Comparison of ENCODE assay signal across 18 mouse cellular contexts in the genomic region with DNA sequence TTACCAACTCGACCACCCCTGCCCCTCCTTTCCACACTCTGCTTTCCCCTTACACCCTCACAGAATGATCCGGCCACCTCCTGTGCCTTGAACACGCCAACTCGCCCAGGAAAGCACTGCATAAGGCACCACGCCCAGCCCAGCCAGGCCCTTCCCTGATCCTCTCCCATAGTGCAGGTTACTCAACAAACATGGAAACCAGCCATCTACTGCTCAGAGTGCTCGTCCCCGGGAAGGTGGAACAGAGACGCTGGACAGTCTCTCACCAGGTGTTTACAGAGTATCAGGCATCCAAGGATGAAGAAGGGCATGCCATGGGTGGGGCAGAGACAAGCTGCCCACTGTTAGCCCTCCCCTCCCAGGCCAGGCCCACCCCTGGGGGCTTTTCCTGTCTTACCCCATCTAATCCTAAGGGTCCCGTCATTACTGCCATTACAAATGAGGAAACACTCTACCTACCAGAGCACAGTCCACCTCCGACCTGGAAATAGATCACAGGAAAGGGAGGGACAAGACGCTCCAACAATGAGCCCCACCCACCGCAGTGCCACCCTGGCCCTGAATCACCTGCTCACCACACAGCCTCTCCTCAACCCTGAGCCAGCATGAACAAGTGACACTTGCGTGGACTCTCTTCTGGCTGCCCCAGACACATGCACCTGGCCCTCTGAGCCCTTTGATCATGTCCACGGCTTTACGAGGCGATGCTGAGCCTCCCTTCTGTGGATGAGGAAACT. TPM values are rescaled to one million over a fixed set of nuclear protein-coding genes. Genes with fewer than 3 reads are reported as not detected.
DNase-seq lines count a peak whose midpoint lies in the region; ATAC-seq and TF ChIP-seq lines count a peak whose summit lies in the region.
"Had no signal": no experiment of that assay in that cellular context is flagged by ENCODE, and none has a peak within 500 bp of the region (broad histone marks: within the 10 kb centered on the region; RNA-seq: fewer than 3 reads in every experiment).

No protein-coding gene starts in this region.

- intact Hi-C loops in left cerebral cortex, adult 2 months (cut with DNase I), result no loop called here

- H3K27me3 ChIP-seq in liver, embryonic 13.5 days, result no peaks in the 10 kb centered on the region
- no peaks in the 10 kb centered on the region for H3K27me3 ChIP-seq in liver, embryonic 12.5 days (replicated peaks)
- no peaks in the 10 kb centered on the region for H3K27me3 ChIP-seq in E14TG2a.4 (ENCODE audit: insufficient read depth, low read length)
- H3K27me3 ChIP-seq: embryonic facial prominence, embryonic 12.5 days; forebrain, embryonic 13.5 days; hindbrain, embryonic 15.5 days; limb, embryonic 15.5 days; neural tube, embryonic 15.5 days; Patski had no signal

- H3K4me3 ChIP-seq in liver, embryonic 13.5 days (replicated peaks), result no peak overlapping the region
- H3K4me3 ChIP-seq in liver, embryonic 12.5 days, result no peak overlapping the region
- H3K4me3 ChIP-seq in E14TG2a.4 (replicated peaks; ENCODE audit: low read length), result 0 out of 2 replicates have a peak overlapping the region, but pooled peaks have one; percentile 32
- H3K4me3 ChIP-seq in left cerebral cortex, adult 2 months, result no peak overlapping the region
- H3K4me3 ChIP-seq: embryonic facial prominence, embryonic 12.5 days; forebrain, embryonic 13.5 days; heart, adult 2 months; hindbrain, embryonic 15.5 days; layer of hippocampus, adult 2 months; limb, embryonic 15.5 days; neural tube, embryonic 15.5 days had no signal

- DNase-seq in liver, embryonic 13.5 days, result no peak
- peak; percentile 61 for DNase-seq in cerebellum, adult 9-11 months
- peak; percentile 63 for DNase-seq in lung, postnatal 36 days
- DNase-seq in thymus, postnatal 14 days, result no peak
- no peak for DNase-seq in right cerebral cortex, postnatal 10 days (ENCODE audit: low spot score in 2 of 2)
- DNase-seq in left cerebral cortex, adult 2 months (ENCODE audit: extremely low spot score in 1 of 2, low spot score in 2 of 2), result no peak
- DNase-seq: midbrain, embryonic 14.5 days; right cerebral cortex, postnatal 25 days had no signal

- H3K9me3 ChIP-seq in liver, embryonic 13.5 days (replicated peaks), result no peaks in the 10 kb centered on the region
- no peaks in the 10 kb centered on the region for H3K9me3 ChIP-seq in liver, embryonic 12.5 days (replicated peaks)
- H3K9me3 ChIP-seq in E14TG2a.4 (ENCODE audit: low read length), result no peaks in the 10 kb centered on the region
- H3K9me3 ChIP-seq: embryonic facial prominence, embryonic 12.5 days; forebrain, embryonic 13.5 days; hindbrain, embryonic 15.5 days; limb, embryonic 15.5 days; neural tube, embryonic 15.5 days had no signal

- H3K4me2 ChIP-seq in liver, embryonic 13.5 days, result no peak overlapping the region; the same call in 1 of the 2 replicates
- H3K4me2 ChIP-seq in liver, embryonic 12.5 days, result no peak overlapping the region
- H3K4me2 ChIP-seq: embryonic facial prominence, embryonic 12.5 days; forebrain, embryonic 13.5 days; hindbrain, embryonic 15.5 days; limb, embryonic 15.5 days; neural tube, embryonic 15.5 days had no signal

- ATAC-seq in liver, embryonic 13.5 days (ENCODE audit: low read depth), result no peak
- no peak for ATAC-seq in liver, embryonic 12.5 days
- ATAC-seq: forebrain, embryonic 13.5 days; Patski had no signal

- 77% methylated on average over 16 of the region's 16 CpGs for whole genome bisulfite sequencing in liver, embryonic 13.5 days (ENCODE audit: insufficient replicate concordance)
- 77% methylated on average over 16 of the region's 16 CpGs for WGBS in liver, embryonic 12.5 days (ENCODE audit: insufficient replicate concordance)

- TF ChIP-seq CTCF in E14TG2a.4 (conservative IDR thresholded peaks at IDR 0.05; ENCODE audit: low read length), result no peak
- no peak for TF ChIP-seq CTCF in left cerebral cortex, adult 2 months (IDR thresholded peaks at IDR 0.05)

- H3K27ac ChIP-seq in liver, embryonic 13.5 days, result peak overlapping the region; percentile 93
- H3K27ac ChIP-seq in liver, embryonic 12.5 days, result no peak overlapping the region; the same call in 1 of the 2 replicates
- H3K27ac ChIP-seq in left cerebral cortex, adult 2 months, result no peak overlapping the region
- H3K27ac ChIP-seq: embryonic facial prominence, embryonic 12.5 days; forebrain, embryonic 13.5 days; heart, adult 2 months; hindbrain, embryonic 15.5 days; layer of hippocampus, adult 2 months; limb, embryonic 15.5 days; neural tube, embryonic 15.5 days had no signal

- H3K36me3 ChIP-seq in liver, embryonic 13.5 days, result peaks cover 100% of the 10 kb centered on the region
- H3K36me3 ChIP-seq in liver, embryonic 12.5 days, result peaks cover 99% of the 10 kb centered on the region
- H3K36me3 ChIP-seq in E14TG2a.4 (ENCODE audit: insufficient read depth, low read length), result peaks cover 90% of the 10 kb centered on the region

- peaks cover 74% of the 10 kb centered on the region for H3K4me1 ChIP-seq in liver, embryonic 13.5 days (replicated peaks)
- peaks cover 72% of the 10 kb centered on the region for H3K4me1 ChIP-seq in liver, embryonic 12.5 days
- H3K4me1 ChIP-seq in E14TG2a.4 (replicated peaks; ENCODE audit: low read depth, low read length), result peaks cover 77% of the 10 kb centered on the region
- H3K4me1 ChIP-seq: embryonic facial prominence, embryonic 12.5 days; forebrain, embryonic 13.5 days; hindbrain, embryonic 15.5 days; limb, embryonic 15.5 days; neural tube, embryonic 15.5 days had no signal

- H3K9ac ChIP-seq in liver, embryonic 13.5 days, result no peak overlapping the region
- H3K9ac ChIP-seq in liver, embryonic 12.5 days, result no peak overlapping the region
- H3K9ac ChIP-seq: embryonic facial prominence, embryonic 12.5 days; forebrain, embryonic 13.5 days; hindbrain, embryonic 15.5 days; limb, embryonic 15.5 days; neural tube, embryonic 15.5 days had no signal

RNA-seq across cellular contexts. Expression of gene Dedd2, which starts 14.2 kb away (rescaled TPM):
- polyA plus RNA-seq in liver, embryonic 13.5 days (2015; fragmentation: Nextera tagmentation; extraction: Ambion mirVana), result 27.0 and 27.6 TPM in 2 replicates
- polyA plus RNA-seq in liver, embryonic 12.5 days (2016; fragmentation: Nextera tagmentation; extraction: Ambion mirVana), result 31.4 and 33.4 TPM in 2 replicates
- 10 to 100 TPM; 23.9 to 26.3 TPM for total RNA-seq in left cerebral cortex, adult 2 months (2021)

RNA-seq across cellular contexts. Expression of gene Zfp526, which starts 15.0 kb away (rescaled TPM):
- polyA plus RNA-seq in liver, embryonic 13.5 days (2015; fragmentation: Nextera tagmentation; extraction: Ambion mirVana), result 2.0 and 2.1 TPM in 2 replicates
- polyA plus RNA-seq in liver, embryonic 12.5 days (2016; fragmentation: Nextera tagmentation; extraction: Ambion mirVana), result 2.3 and 2.8 TPM in 2 replicates
- total RNA-seq in left cerebral cortex, adult 2 months (2021), result 10 to 100 TPM; 10.6 to 11.2 TPM

RNA-seq across cellular contexts. Expression of gene Pou2f2, which starts 26.7 kb away (rescaled TPM):
- 1.5 and 1.6 TPM in 2 replicates for polyA plus RNA-seq in liver, embryonic 13.5 days (2015; fragmentation: Nextera tagmentation; extraction: Ambion mirVana)
- polyA plus RNA-seq in liver, embryonic 12.5 days (2016; fragmentation: Nextera tagmentation; extraction: Ambion mirVana), result 1.9 TPM in 2 replicates
- 10 to 100 TPM; 12.5 to 14.0 TPM for total RNA-seq in left cerebral cortex, adult 2 months (2021)

RNA-seq across cellular contexts. Expression of gene Gsk3a, which starts 31.4 kb away (rescaled TPM):
- polyA plus RNA-seq in liver, embryonic 13.5 days (2015; fragmentation: Nextera tagmentation; extraction: Ambion mirVana), result 6.2 and 6.3 TPM in 2 replicates
- polyA plus RNA-seq in liver, embryonic 12.5 days (2016; fragmentation: Nextera tagmentation; extraction: Ambion mirVana), result 13.0 and 14.4 TPM in 2 replicates
- 100 to 1,000 TPM; 215 to 220 TPM for total RNA-seq in left cerebral cortex, adult 2 months (2021)

RNA-seq across cellular contexts. Expression of gene Erf, which starts 44.3 kb away (rescaled TPM):
- polyA plus RNA-seq in liver, embryonic 13.5 days (2015; fragmentation: Nextera tagmentation; extraction: Ambion mirVana), result 4.3 TPM in 2 replicates
- 6.5 and 7.5 TPM in 2 replicates for polyA plus RNA-seq in liver, embryonic 12.5 days (2016; fragmentation: Nextera tagmentation; extraction: Ambion mirVana)
- total RNA-seq in left cerebral cortex, adult 2 months (2021), result 10 to 100 TPM; 61.5 to 68.2 TPM

Comparison
In these comparisons a context has a peak if more than half of its experiments do, and no peak if none do; other contexts are left out.
1. DNase-seq: peak in cerebellum, adult 9-11 months (single experiment) and lung, postnatal 36 days (single experiment); none in liver, embryonic 13.5 days (single experiment), thymus, postnatal 14 days (single experiment), right cerebral cortex, postnatal 10 days (0 of 2) and left cerebral cortex, adult 2 months (0 of 2).